Mouse (Mus musculus) spleen, adult 2 months (tissue): Measurements from ENCODE around the gene Bdh1. TPM values are rescaled to one million over a fixed set of nuclear protein-coding genes. Genes with fewer than 3 reads are reported as not detected.

Source experiments
- DNase-seq, 2 experiments: peaks; one replicate each; pipeline versions ENCODE4 v3.0.0 to v3.0.0-alpha.2; 2012 to 2021; ENCODE audit warnings: low spot score in 2 of 2, low read depth in 1 of 2
- H3K27ac ChIP-seq: fragments of 200-500 bp; 2 replicates; pipeline ENCODE4 v1.5.1; 2012; ENCODE audit warnings: low read length, inconsistent platforms; ENCODE audit not compliant: insufficient read depth
- H3K27me3 ChIP-seq: fragments of 200-500 bp; 2 replicates; pipeline ENCODE4 v1.6.1; 2012; ENCODE audit warnings: mild to moderate bottlenecking, moderate library complexity, low read length, inconsistent platforms; ENCODE audit not compliant: control insufficient read depth, insufficient read depth
- H3K36me3 ChIP-seq: fragments of 200-500 bp; 2 replicates; pipeline ENCODE4 v1.6.1; 2012; ENCODE audit warnings: mild to moderate bottlenecking, low read length, inconsistent platforms; ENCODE audit not compliant: control insufficient read depth, insufficient read depth
- H3K4me1 ChIP-seq: fragments of 200-500 bp; 2 replicates; pipeline ENCODE4 v1.6.1; 2011; ENCODE audit warnings: inconsistent platforms; ENCODE audit not compliant: control insufficient read depth, insufficient read depth, insufficient read length
- H3K4me3 ChIP-seq: fragments of 200-500 bp; 2 replicates; pipeline ENCODE4 v1.5.1; 2011; ENCODE audit warnings: mild to moderate bottlenecking, inconsistent platforms; ENCODE audit not compliant: insufficient read depth, insufficient read length; ENCODE audit errors: extremely low read depth
- CTCF ChIP-seq: fragments of 200-500 bp; IDR thresholded peaks from 2 replicates; pipeline ENCODE4 v1.5.1; 2011; ENCODE audit warnings: mild to moderate bottlenecking, inconsistent platforms; ENCODE audit not compliant: insufficient read depth, insufficient read length, insufficient replicate concordance; ENCODE audit errors: extremely low read depth
- POLR2A ChIP-seq: fragments of 200-500 bp; IDR thresholded peaks from 2 replicates; pipeline ENCODE4 v1.6.1; 2011; ENCODE audit warnings: low read depth, low read length, inconsistent platforms
- WGBS: fragments of 180-500 bp; shearing (Covaris S2); methylation state at CpG from one replicate; pipeline ENCODE4 v1.1.7; 2018; 5-methylcytosine and 5-hydroxymethylcytosine counted together
- polyA plus RNA-seq: library from polyadenylated mRNA; depleted of rRNA; stranded (reverse); fragments of >200 nt; gene quantifications from 2 replicates; pipeline ENCODE4 v1.2.3, GENCODE M21; 2012

Bdh1 gene
- polyA plus RNA-seq, 1 experiment = 10.9 TPM

DNA sequence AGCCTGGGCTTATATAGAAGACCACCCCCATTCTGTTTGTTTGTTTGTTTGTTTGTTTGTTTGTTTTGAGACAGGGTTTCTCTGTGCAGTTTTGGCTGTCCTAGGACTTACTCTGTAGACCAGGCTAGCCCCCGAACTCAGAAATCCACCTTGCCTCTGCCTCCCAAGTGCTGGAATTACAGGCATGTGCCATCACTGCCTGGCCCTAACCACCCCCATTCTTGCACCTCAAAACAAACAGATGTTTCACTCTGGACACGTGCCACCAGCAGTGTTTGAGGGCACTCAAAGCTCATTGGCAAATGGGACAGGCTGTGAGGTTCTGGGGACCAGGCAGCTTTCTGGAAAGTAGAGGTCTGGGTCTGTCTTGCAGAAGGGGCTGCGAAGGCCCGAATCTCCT lies 18.1 kb upstream of the Bdh1 start:
- Histone ChIP-seq H3K27ac (no peak overlapping the region), H3K36me3 (no peaks in the 10 kb centered on the region), H3K4me3 (no peak overlapping the region), H3K27me3 (no peaks in the 10 kb centered on the region), H3K4me1 (no peaks in the 10 kb centered on the region)
- 90% methylated on average over 4 of the region's 4 CpGs for WGBS
- no peak for DNase-seq
- no peak for TF ChIP-seq POLR2A
- TF ChIP-seq CTCF = no peak

DNA sequence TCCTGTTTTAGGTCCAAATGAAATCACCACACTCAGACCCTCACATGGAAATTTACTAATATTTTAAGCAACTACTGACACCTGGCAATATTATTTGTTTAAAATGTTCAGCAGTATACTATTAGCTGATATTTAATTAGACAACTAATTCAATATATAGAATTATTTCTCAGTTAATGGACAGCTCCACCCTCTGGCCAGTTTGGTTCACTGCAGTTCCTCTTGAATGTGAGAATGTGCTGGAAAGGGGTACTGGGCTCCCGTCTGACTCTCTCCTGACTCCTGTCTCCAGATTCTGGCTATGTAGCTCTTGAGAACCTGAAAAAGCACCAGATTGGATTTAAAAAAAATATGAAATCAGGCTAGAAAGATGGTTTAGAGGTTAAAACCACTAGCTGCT lies 17.0 kb upstream of the Bdh1 start:
- TF ChIP-seq CTCF (no peak), POLR2A (no peak)
- Histone ChIP-seq H3K4me3 (no peak overlapping the region), H3K27me3 (no peaks in the 10 kb centered on the region), H3K36me3 (no peaks in the 10 kb centered on the region), H3K4me1 (no peaks in the 10 kb centered on the region), H3K27ac (no peak overlapping the region)
- DNase-seq = no peak
- WGBS = 55% methylated on average over 1 of the region's 1 CpGs

DNA sequence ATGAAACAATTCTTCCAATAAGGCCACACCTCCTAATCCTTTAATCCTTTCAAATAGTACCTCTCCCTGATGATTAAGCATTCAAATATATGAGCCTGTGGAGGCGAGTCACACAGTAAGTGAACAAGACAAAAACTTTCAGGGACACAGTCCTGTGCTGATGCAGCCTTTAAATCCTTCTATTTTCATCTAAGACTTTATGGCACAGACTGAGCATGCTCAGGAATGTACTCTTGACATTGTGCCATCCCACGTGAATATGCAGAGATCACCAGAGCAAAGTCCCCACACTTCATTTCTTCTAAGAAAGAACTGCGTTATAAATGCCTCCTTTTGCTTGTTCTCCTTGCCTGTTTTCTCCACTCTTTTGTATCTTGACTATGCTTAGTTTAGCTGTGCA lies 14.2 kb upstream of the Bdh1 start:
- no peak for DNase-seq
- H3K27ac ChIP-seq = no peak overlapping the region
- no peaks in the 10 kb centered on the region for H3K27me3 ChIP-seq
- TF ChIP-seq POLR2A (no peak), CTCF (no peak)
- H3K4me3 ChIP-seq = no peak overlapping the region
- no peaks in the 10 kb centered on the region for H3K4me1 ChIP-seq
- H3K36me3 ChIP-seq = no peaks in the 10 kb centered on the region
- 79% methylated on average over 3 of the region's 3 CpGs for WGBS

DNA sequence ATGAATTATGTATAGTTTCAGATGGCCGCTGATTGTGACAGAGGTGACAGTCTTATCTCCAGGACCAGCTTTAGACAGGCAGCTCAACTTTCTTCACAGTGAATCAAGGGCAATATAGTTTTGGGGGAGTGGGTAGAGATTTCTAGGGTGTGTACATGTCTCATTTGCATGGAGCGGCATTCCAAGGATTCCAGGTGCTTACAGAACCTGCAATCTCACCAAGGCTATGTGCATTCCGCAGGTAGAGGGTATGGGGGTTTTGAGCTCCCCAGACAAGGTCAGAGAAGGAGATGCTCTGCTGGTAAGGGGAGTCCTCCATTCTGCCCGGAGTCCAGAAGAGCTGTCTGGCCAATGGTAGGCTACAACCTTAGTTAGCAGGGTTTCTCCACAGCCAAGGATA lies 11.1 kb upstream of the Bdh1 start:
- Histone ChIP-seq H3K27ac (no peak overlapping the region), H3K4me3 (no peak overlapping the region), H3K4me1 (no peaks in the 10 kb centered on the region), H3K27me3 (no peaks in the 10 kb centered on the region), H3K36me3 (no peaks in the 10 kb centered on the region)
- 84% methylated on average over 4 of the region's 4 CpGs for WGBS
- no peak for DNase-seq
- no peak for TF ChIP-seq CTCF
- no peak for TF ChIP-seq POLR2A

DNA sequence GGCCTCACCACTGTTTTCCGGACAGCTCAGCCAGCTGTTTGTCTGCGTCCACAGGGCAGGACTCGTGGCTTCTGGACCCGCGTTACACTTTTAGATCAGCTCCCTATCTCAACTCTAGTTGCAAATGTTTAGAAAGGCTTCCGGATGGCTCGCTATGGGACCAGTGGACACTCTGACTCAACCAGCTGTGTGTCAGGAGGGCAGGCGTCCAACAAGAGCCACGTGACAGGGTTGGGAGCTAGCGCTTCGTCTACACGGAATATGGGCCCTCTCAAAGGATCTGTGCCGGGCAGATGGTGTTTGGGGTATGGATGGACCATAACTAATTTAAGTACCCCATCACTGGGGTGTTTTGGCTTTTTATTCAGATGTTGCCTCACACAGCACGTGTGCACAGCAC lies 9.8 kb upstream of the Bdh1 start:
- no peak overlapping the region for H3K27ac ChIP-seq
- H3K36me3 ChIP-seq = no peaks in the 10 kb centered on the region
- no peaks in the 10 kb centered on the region for H3K4me1 ChIP-seq
- no peak overlapping the region for H3K4me3 ChIP-seq
- 90% methylated on average over 14 of the region's 14 CpGs for WGBS
- H3K27me3 ChIP-seq = no peaks in the 10 kb centered on the region
- no peak for TF ChIP-seq CTCF
- TF ChIP-seq POLR2A = no peak
- no peak for DNase-seq

DNA sequence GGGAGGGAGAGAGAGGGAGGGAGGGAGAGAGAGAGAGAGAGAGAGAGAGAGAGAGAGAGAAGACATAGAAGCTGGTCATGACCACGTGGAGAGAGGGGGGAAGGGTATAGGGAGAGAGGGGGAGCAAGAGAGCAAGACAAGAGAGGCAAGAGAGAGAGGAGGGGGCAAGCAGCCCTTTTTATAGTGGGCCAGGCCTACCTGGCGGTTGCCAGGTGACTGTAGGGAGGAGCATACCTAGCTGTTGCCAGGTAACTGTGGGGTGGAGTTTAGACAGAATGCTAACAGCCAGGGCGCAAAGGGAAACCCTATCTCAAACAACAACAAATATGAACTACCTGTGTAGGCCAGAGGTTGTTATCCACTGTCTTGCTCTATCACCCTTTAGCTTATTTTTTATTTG lies 8.3 kb upstream of the Bdh1 start:
- Histone ChIP-seq H3K27me3 (no peaks in the 10 kb centered on the region), H3K4me1 (no peaks in the 10 kb centered on the region), H3K36me3 (no peaks in the 10 kb centered on the region), H3K4me3 (no peak overlapping the region), H3K27ac (no peak overlapping the region)
- WGBS = 66% methylated on average over 3 of the region's 3 CpGs
- no peak for DNase-seq
- TF ChIP-seq POLR2A (no peak), CTCF (no peak)

DNA sequence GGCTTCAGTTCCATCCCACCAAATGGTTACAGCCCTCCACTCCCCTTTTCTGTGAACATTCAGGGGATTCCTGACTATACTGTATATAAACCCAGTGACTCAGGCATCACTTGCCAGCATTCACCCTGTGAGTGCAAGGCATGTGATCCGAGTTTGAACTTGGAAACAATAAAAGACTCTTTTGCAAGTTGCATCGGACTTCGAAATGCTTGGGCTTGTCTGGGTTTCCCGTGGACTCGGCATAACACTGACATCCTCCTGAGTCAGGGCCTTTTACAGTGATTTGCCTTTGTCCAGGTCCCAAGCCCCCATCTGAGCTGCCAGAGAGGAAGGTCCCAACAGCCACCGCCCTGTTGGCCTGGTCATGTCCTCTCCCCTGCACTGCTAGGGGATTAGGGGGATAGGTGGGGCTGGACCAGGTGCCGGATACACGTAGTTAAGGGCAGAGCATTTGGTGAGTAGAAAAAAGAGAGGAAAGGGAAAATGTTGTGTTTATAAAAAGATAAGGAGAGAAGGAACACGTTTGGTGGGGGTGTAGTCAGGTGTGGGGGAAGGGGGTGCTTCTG lies 6.1 kb upstream of the Bdh1 start:
- Histone ChIP-seq H3K27me3 (no peaks in the 10 kb centered on the region), H3K4me3 (no peak overlapping the region), H3K36me3 (no peaks in the 10 kb centered on the region), H3K27ac (no peak overlapping the region), H3K4me1 (no peaks in the 10 kb centered on the region)
- DNase-seq = no peak
- 77% methylated on average over 9 of the region's 9 CpGs for WGBS
- no peak for TF ChIP-seq CTCF
- TF ChIP-seq POLR2A = no peak

DNA sequence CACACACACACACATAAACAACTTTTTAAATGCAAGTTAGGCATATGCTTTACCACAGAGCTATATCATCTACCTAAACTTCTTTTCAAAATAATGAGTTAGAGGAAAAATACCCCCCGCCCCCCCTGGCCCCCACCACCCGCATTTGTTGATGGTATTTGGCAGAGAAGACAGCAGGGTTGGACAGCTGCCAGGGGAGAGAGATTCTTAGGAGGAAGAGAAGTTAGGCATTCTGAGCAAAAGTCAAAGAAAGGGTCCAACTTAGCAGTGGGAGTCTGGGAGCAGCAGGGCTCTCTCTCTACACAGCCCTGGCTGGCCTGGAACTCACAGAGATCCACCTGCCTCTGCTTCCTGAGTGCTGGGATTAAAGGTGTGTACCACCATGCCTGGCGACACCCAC lies 3.4 kb upstream of the Bdh1 start:
- Histone ChIP-seq H3K4me3 (no peak overlapping the region), H3K27ac (no peak overlapping the region), H3K4me1 (no peaks in the 10 kb centered on the region), H3K27me3 (no peaks in the 10 kb centered on the region), H3K36me3 (no peaks in the 10 kb centered on the region)
- DNase-seq = no peak
- WGBS = 80% methylated on average over 3 of the region's 3 CpGs
- TF ChIP-seq POLR2A (no peak), CTCF (no peak)
